Mouse (Mus musculus) kidney, postnatal 0 days (tissue): Measurements from ENCODE around the gene Kcnn3. TPM values are rescaled to one million over a fixed set of nuclear protein-coding genes. Genes with fewer than 3 reads are reported as not detected.

Source experiments
- ATAC-seq: fragments of 200-750 bp; cut with Nextera tagmentation; replicated peaks from 2 replicates; pipeline ENCODE4 v1.8.0; 2017; ENCODE audit warnings: low read depth, moderate number of reproducible peaks, moderate TSS enrichment, moderate library complexity; ENCODE audit not compliant: low FRiP score
- DNase-seq: peaks from one replicate; pipeline ENCODE4 v3.0.0-alpha.2; 2016; ENCODE audit warnings: low spot score
- H3K27ac ChIP-seq: fragments of 300-500 bp; sonication (generic); 2 replicates; pipeline ENCODE4 v1.5.1; 2014; ENCODE audit warnings: mild to moderate bottlenecking
- H3K27me3 ChIP-seq: fragments of 300-500 bp; sonication (generic); 2 replicates; pipeline ENCODE4 v1.6.1; 2014; ENCODE audit warnings: low read length, mixed read lengths; ENCODE audit not compliant: insufficient read depth
- H3K36me3 ChIP-seq: fragments of 300-500 bp; sonication (generic); 2 replicates; pipeline ENCODE4 v1.6.1; 2014; ENCODE audit warnings: low read length, mixed read lengths; ENCODE audit not compliant: insufficient read depth
- H3K4me1 ChIP-seq: fragments of 300-500 bp; sonication (generic); replicated peaks from 2 replicates; pipeline ENCODE4 v1.6.1; 2014; ENCODE audit warnings: antibody characterized with exemption, low read length, mixed read lengths; ENCODE audit not compliant: insufficient read depth
- H3K4me2 ChIP-seq: fragments of 300-500 bp; sonication (generic); 2 replicates; pipeline ENCODE4 v1.6.1; 2014; ENCODE audit warnings: mild to moderate bottlenecking, low read length, moderate library complexity, mixed read lengths
- H3K4me3 ChIP-seq: fragments of 300-500 bp; sonication (generic); replicated peaks from 2 replicates; pipeline ENCODE4 v1.5.1; 2014; ENCODE audit warnings: low read depth, low read length
- H3K9ac ChIP-seq: fragments of 300-500 bp; sonication (generic); 2 replicates; pipeline ENCODE4 v1.6.1; 2014; ENCODE audit warnings: low read depth, low read length
- H3K9me3 ChIP-seq: fragments of 300-500 bp; sonication (generic); replicated peaks from 2 replicates; pipeline ENCODE4 v1.6.1; 2016; ENCODE audit warnings: low read length, inconsistent platforms, mixed read lengths
- CTCF ChIP-seq: IDR thresholded peaks from 2 replicates; pipeline ENCODE4 v1.5.1; 2016; ENCODE audit warnings: antibody characterized with exemption, low read depth, mild to moderate bottlenecking, moderate library complexity
- whole genome bisulfite sequencing: fragments of 180-500 bp; shearing (Covaris S2); extraction: QIAGEN DNeasy Blood & Tissue Kit; methylation state at CpG from one replicate; pipeline ENCODE4 v1.1.7; 2014; 5-methylcytosine and 5-hydroxymethylcytosine counted together
- polyA plus RNA-seq: library from polyadenylated mRNA; unstranded; fragments of >200 nt; fragmentation: Nextera tagmentation; extraction: Ambion mirVana; gene quantifications from 2 replicates; pipeline ENCODE4 v1.2.1, GENCODE M21; 2015

Gene Kcnn3
- polyA plus RNA-seq, 1 experiment from 2014 or later: 1.6 TPM

GRCm38 (mm10) chr3:89672573-89673317 is 152.8 kb downstream of the Kcnn3 start:
- WGBS: 77% methylated on average over 12 of the region's 12 CpGs
- DNase-seq: no peak

GRCm38 (mm10) chr3:89677617-89678016 is 157.7 kb downstream of the Kcnn3 start:
- H3K4me1 ChIP-seq: no peaks in the 10 kb centered on the region
- H3K4me2 ChIP-seq: no peak overlapping the region
- WGBS: 75% methylated on average over 5 of the region's 5 CpGs
- no peaks in the 10 kb centered on the region for H3K9me3 ChIP-seq
- H3K4me3 ChIP-seq: no peak overlapping the region
- H3K36me3 ChIP-seq: no peaks in the 10 kb centered on the region
- no peak overlapping the region for H3K9ac ChIP-seq
- no peak for ATAC-seq
- no peak overlapping the region for H3K27ac ChIP-seq
- no peaks in the 10 kb centered on the region for H3K27me3 ChIP-seq
- no peak for TF ChIP-seq CTCF
- DNase-seq: no peak

More at GRCm38 (mm10) chr3:89672573-89673317, 152.8 kb downstream of the Kcnn3 start:
- no peak for TF ChIP-seq CTCF
- Histone ChIP-seq H3K36me3 (no peaks in the 10 kb centered on the region), H3K27me3 (no peaks in the 10 kb centered on the region), H3K9me3 (no peaks in the 10 kb centered on the region), H3K4me2 (no peak overlapping the region), H3K9ac (no peak overlapping the region), H3K4me1 (no peaks in the 10 kb centered on the region), H3K4me3 (no peak overlapping the region), H3K27ac (no peak overlapping the region)
- ATAC-seq: no peak

- Histone ChIP-seq H3K4me1 (no peaks in the 10 kb centered on the region), H3K9me3 (no peaks in the 10 kb centered on the region), H3K36me3 (no peaks in the 10 kb centered on the region), H3K27ac (no peak overlapping the region), H3K4me2 (no peak overlapping the region), H3K4me3 (no peak overlapping the region), H3K27me3 (no peaks in the 10 kb centered on the region), H3K9ac (no peak overlapping the region)
- 48% methylated on average over 5 of the region's 5 CpGs for WGBS
- no peak for TF ChIP-seq CTCF
- ATAC-seq: no peak
- no peak for DNase-seq
Measured at GRCm38 (mm10) chr3:89686031-89686430, 166.1 kb downstream of the Kcnn3 start.

GRCm38 (mm10) chr3:89688694-89689581 is 169.0 kb downstream of the Kcnn3 start:
- H3K4me1 ChIP-seq: no peaks in the 10 kb centered on the region
- no peak overlapping the region for H3K27ac ChIP-seq
- peak overlapping the region; percentile 28; the same call in 1 of the 2 replicates for H3K4me3 ChIP-seq
- ATAC-seq (peak; percentile 66; the same call in 1 of the 2 replicates), DNase-seq (peak; percentile 92)
- TF ChIP-seq CTCF: peak; percentile 98
- 7% methylated on average over 25 of the region's 25 CpGs for WGBS
- no peaks in the 10 kb centered on the region for H3K27me3 ChIP-seq
- H3K9ac ChIP-seq: peak overlapping the region; percentile 62; the same call in 1 of the 2 replicates
- no peaks in the 10 kb centered on the region for H3K36me3 ChIP-seq
- peak overlapping the region; percentile 66 for H3K4me2 ChIP-seq
- no peaks in the 10 kb centered on the region for H3K9me3 ChIP-seq

GRCm38 (mm10) chr3:89691776-89692175 is 171.8 kb downstream of the Kcnn3 start:
- no peaks in the 10 kb centered on the region for H3K4me1 ChIP-seq
- no peaks in the 10 kb centered on the region for H3K9me3 ChIP-seq
- H3K27ac ChIP-seq: no peak overlapping the region
- H3K9ac ChIP-seq: no peak overlapping the region
- DNase-seq (peak; percentile 36), ATAC-seq (no peak)
- no peak overlapping the region for H3K4me3 ChIP-seq
- WGBS: 43% methylated on average over 9 of the region's 9 CpGs
- no peaks in the 10 kb centered on the region for H3K36me3 ChIP-seq
- no peaks in the 10 kb centered on the region for H3K27me3 ChIP-seq
- no peak for TF ChIP-seq CTCF
- no peak overlapping the region for H3K4me2 ChIP-seq

GRCm38 (mm10) chr3:89696152-89696821 is 176.3 kb downstream of the Kcnn3 start:
- Histone ChIP-seq H3K4me1 (no peaks in the 10 kb centered on the region), H3K27ac (no peak overlapping the region), H3K27me3 (no peaks in the 10 kb centered on the region), H3K4me2 (no peak overlapping the region), H3K9ac (no peak overlapping the region), H3K9me3 (no peaks in the 10 kb centered on the region), H3K4me3 (no peak overlapping the region), H3K36me3 (no peaks in the 10 kb centered on the region)
- TF ChIP-seq CTCF: no peak
- no peak for ATAC-seq
- WGBS: 85% methylated on average over 12 of the region's 12 CpGs
- no peak for DNase-seq
